Mouse (Mus musculus) stomach, postnatal 0 days (tissue): ENCODE measurements around the gene Ap3s2. TPM values are rescaled to one million over a fixed set of nuclear protein-coding genes. Genes with fewer than 3 reads are reported as not detected.

ENCODE experiments used
- ATAC-seq: fragments of 200-750 bp; cut with Nextera tagmentation; 2 replicates; pipeline ENCODE4 v1.8.0; 2017; ENCODE audit not compliant: low FRiP score, low TSS enrichment
- DNase-seq: peaks from one replicate; pipeline ENCODE4 v3.0.0-alpha.2; 2016; ENCODE audit warnings: low spot score
- H3K27ac ChIP-seq: fragments of 300-500 bp; sonication (generic); replicated peaks from 2 replicates; pipeline ENCODE4 v1.5.1; 2014; ENCODE audit warnings: mild to moderate bottlenecking, control low read depth
- H3K27me3 ChIP-seq: fragments of 300-500 bp; sonication (generic); 2 replicates; pipeline ENCODE4 v1.6.1; 2014; ENCODE audit warnings: low read length; ENCODE audit not compliant: control insufficient read depth, insufficient read depth
- H3K36me3 ChIP-seq: fragments of 300-500 bp; sonication (generic); 2 replicates; pipeline ENCODE4 v1.6.1; 2014; ENCODE audit warnings: low read length, mixed read lengths; ENCODE audit not compliant: control insufficient read depth, insufficient read depth
- H3K4me1 ChIP-seq: fragments of 300-500 bp; sonication (generic); replicated peaks from 2 replicates; pipeline ENCODE4 v1.6.1; 2014; ENCODE audit warnings: antibody characterized with exemption; ENCODE audit not compliant: control insufficient read depth, insufficient read depth
- H3K4me2 ChIP-seq: fragments of 300-500 bp; sonication (generic); replicated peaks from 2 replicates; pipeline ENCODE4 v1.6.1; 2014; ENCODE audit warnings: low read depth, mild to moderate bottlenecking, control low read depth, moderate library complexity
- H3K4me3 ChIP-seq: fragments of 300-500 bp; sonication (generic); 2 replicates; pipeline ENCODE4 v1.5.1; 2014; ENCODE audit warnings: low read depth, low read length, control low read depth
- H3K9ac ChIP-seq: fragments of 300-500 bp; sonication (generic); 2 replicates; pipeline ENCODE4 v1.6.1; 2014; ENCODE audit warnings: mild to moderate bottlenecking, low read length, control low read depth, mixed read lengths
- H3K9me3 ChIP-seq: fragments of 300-500 bp; sonication (generic); 2 replicates; pipeline ENCODE4 v1.6.1; 2016; ENCODE audit warnings: low read length; ENCODE audit not compliant: control insufficient read depth
- CTCF ChIP-seq: IDR thresholded peaks from 2 replicates; pipeline ENCODE4 v1.5.1; 2016; ENCODE audit warnings: antibody characterized with exemption, low read depth, mild to moderate bottlenecking, moderate library complexity
- EP300 ChIP-seq: optimal IDR thresholded peaks from 2 replicates; pipeline ENCODE3; 2016; ENCODE audit warnings: antibody characterized with exemption
- WGBS: fragments of 180-500 bp; shearing (Covaris S2); extraction: QIAGEN DNeasy Blood & Tissue Kit; methylation state at CpG from one replicate; pipeline ENCODE4 v1.1.7; 2014; 5-methylcytosine and 5-hydroxymethylcytosine counted together
- polyA plus RNA-seq: library from polyadenylated mRNA; unstranded; fragments of >200 nt; fragmentation: Nextera tagmentation; extraction: Ambion mirVana; gene quantifications from 2 replicates; pipeline ENCODE4 v1.2.1, GENCODE M21; 2015

Gene Ap3s2
- polyA plus RNA-seq, 1 experiment from 2014 or later: 17.8 TPM

GRCm38 (mm10) chr7:79914556-79914955, 5.9 kb downstream of the Ap3s2 start:
- Histone ChIP-seq H3K27ac (no peak overlapping the region), H3K9me3 (no peaks in the 10 kb centered on the region), H3K36me3 (0 out of 2 replicates have a peak, but pooled peaks cover 5% of the 10 kb centered on the region), H3K4me1 (no peaks in the 10 kb centered on the region), H3K27me3 (no peaks in the 10 kb centered on the region), H3K4me2 (no peak overlapping the region), H3K9ac (no peak overlapping the region), H3K4me3 (no peak overlapping the region)
- 64% methylated on average over 3 of the region's 3 CpGs for WGBS
- DNase-seq (peak; percentile 42), ATAC-seq (peak; percentile 71)
- TF ChIP-seq EP300: no peak
- peak; percentile 87 for TF ChIP-seq CTCF

- no peak overlapping the region for H3K4me3 ChIP-seq
- no peaks in the 10 kb centered on the region for H3K27me3 ChIP-seq
- 32% methylated on average over 2 of the region's 2 CpGs for WGBS
- no peak overlapping the region for H3K9ac ChIP-seq
- H3K4me2 ChIP-seq: no peak overlapping the region
- no peaks in the 10 kb centered on the region for H3K9me3 ChIP-seq
- no peak for TF ChIP-seq EP300
- no peak for TF ChIP-seq CTCF
- H3K4me1 ChIP-seq: no peaks in the 10 kb centered on the region
- no peak for DNase-seq
- H3K27ac ChIP-seq: no peak overlapping the region
- no peak for ATAC-seq
- H3K36me3 ChIP-seq: 0 out of 2 replicates have a peak, but pooled peaks cover 7% of the 10 kb centered on the region
Observed at GRCm38 (mm10) chr7:79907356-79907755, 13.1 kb downstream of the Ap3s2 start.

- TF ChIP-seq EP300 (no peak), CTCF (no peak)
- Histone ChIP-seq H3K36me3 (0 out of 2 replicates have a peak, but pooled peaks cover 7% of the 10 kb centered on the region), H3K4me1 (no peaks in the 10 kb centered on the region), H3K4me2 (no peak overlapping the region), H3K4me3 (no peak overlapping the region), H3K27me3 (no peaks in the 10 kb centered on the region), H3K27ac (no peak overlapping the region), H3K9me3 (no peaks in the 10 kb centered on the region), H3K9ac (no peak overlapping the region)
- DNase-seq (no peak), ATAC-seq (no peak)
- WGBS: 91% methylated on average over 3 of the region's 3 CpGs
Observed at GRCm38 (mm10) chr7:79906914-79907313, 13.5 kb downstream of the Ap3s2 start.

GRCm38 (mm10) chr7:79905193-79905592, 15.3 kb downstream of the Ap3s2 start:
- no peak overlapping the region for H3K4me3 ChIP-seq
- H3K27me3 ChIP-seq: no peaks in the 10 kb centered on the region
- H3K4me2 ChIP-seq: no peak overlapping the region
- no peak overlapping the region for H3K27ac ChIP-seq
- no peak for TF ChIP-seq CTCF
- TF ChIP-seq EP300: no peak
- H3K9ac ChIP-seq: no peak overlapping the region
- DNase-seq: no peak
- H3K9me3 ChIP-seq: no peaks in the 10 kb centered on the region
- H3K4me1 ChIP-seq: no peaks in the 10 kb centered on the region
- 95% methylated on average over 4 of the region's 4 CpGs for WGBS
- ATAC-seq: no peak
- H3K36me3 ChIP-seq: 0 out of 2 replicates have a peak, but pooled peaks cover 7% of the 10 kb centered on the region

GRCm38 (mm10) chr7:79903160-79903792, 17.2 kb downstream of the Ap3s2 start:
- Histone ChIP-seq H3K4me3 (no peak overlapping the region), H3K36me3 (no peaks in the 10 kb centered on the region), H3K9me3 (no peaks in the 10 kb centered on the region), H3K27me3 (no peaks in the 10 kb centered on the region), H3K27ac (no peak overlapping the region), H3K4me2 (no peak overlapping the region), H3K9ac (no peak overlapping the region), H3K4me1 (no peaks in the 10 kb centered on the region)
- DNase-seq (no peak), ATAC-seq (peak; percentile 62; the same call in 1 of the 2 replicates)
- TF ChIP-seq CTCF (no peak), EP300 (no peak)
- 68% methylated on average over 8 of the region's 8 CpGs for WGBS

GRCm38 (mm10) chr7:79900753-79901152, 19.7 kb downstream of the Ap3s2 start:
- Histone ChIP-seq H3K9me3 (no peaks in the 10 kb centered on the region), H3K9ac (no peak overlapping the region), H3K4me3 (no peak overlapping the region), H3K27me3 (no peaks in the 10 kb centered on the region), H3K4me2 (no peak overlapping the region), H3K27ac (no peak overlapping the region), H3K36me3 (no peaks in the 10 kb centered on the region), H3K4me1 (no peaks in the 10 kb centered on the region)
- ATAC-seq (no peak), DNase-seq (no peak)
- WGBS: 85% methylated on average over 6 of the region's 6 CpGs
- TF ChIP-seq CTCF (no peak), EP300 (no peak)
